Mouse (Mus musculus) MEL (cell line): ENCODE results near the gene Stat4. TPM values are rescaled to one million over a fixed set of nuclear protein-coding genes. Genes with fewer than 3 reads are reported as not detected.

Experiments used
- DNase-seq: peaks from one replicate; pipeline ENCODE4 v3.0.0; 2011; ENCODE audit warnings: low read depth, low spot score
- H3K27ac ChIP-seq: 2 replicates; pipeline ENCODE4 v1.5.1; 2012; ENCODE audit warnings: low read depth, mild to moderate bottlenecking, control low read depth, low read length, moderate library complexity; ENCODE audit not compliant: control insufficient read depth
- H3K27me3 ChIP-seq, 2 experiments: fragments of 150-350 bp in 1 of 2; sonication (generic) in 1 of 2; 2 replicates each; pipeline ENCODE4 v1.6.1; 2012; ENCODE audit warnings: low read length in 2 of 2, mild to moderate bottlenecking in 2 of 2, improper control_type of control experiment in 1 of 2, moderate library complexity in 1 of 2; ENCODE audit not compliant: insufficient read depth in 2 of 2, control insufficient read depth in 1 of 2
- H3K36me3 ChIP-seq, 2 experiments: 2 replicates each; pipeline ENCODE4 v1.6.1; 2012 to 2014; ENCODE audit warnings: low read length in 2 of 2, improper control_type of control experiment in 1 of 2, inconsistent platforms in 1 of 2, mild to moderate bottlenecking in 1 of 2; ENCODE audit not compliant: insufficient read depth in 2 of 2, control insufficient read depth in 1 of 2
- H3K4me1 ChIP-seq, 2 experiments: fragments of 150-350 bp in 1 of 2; sonication (generic) in 1 of 2; 2 replicates each; pipeline ENCODE4 v1.6.1; 2012; ENCODE audit warnings: low read length in 2 of 2, improper control_type of control experiment in 1 of 2, mild to moderate bottlenecking in 1 of 2; ENCODE audit not compliant: insufficient read depth in 2 of 2, control insufficient read depth in 1 of 2
- H3K4me3 ChIP-seq, 2 experiments: fragments of 150-350 bp in 1 of 2; sonication (generic) in 1 of 2; 2 replicates each; pipeline ENCODE4 v1.5.1; 2012; ENCODE audit warnings: low read depth in 2 of 2, low read length in 2 of 2, mild to moderate bottlenecking in 2 of 2, moderate library complexity in 2 of 2, control low read depth in 1 of 2, improper control_type of control experiment in 1 of 2; ENCODE audit not compliant: control insufficient read depth in 1 of 2, insufficient read depth in 1 of 2
- H3K79me2 ChIP-seq: 2 replicates; pipeline ENCODE4 v1.6.1; 2012; ENCODE audit warnings: mild to moderate bottlenecking, low read length, moderate library complexity; ENCODE audit not compliant: control insufficient read depth, poor library complexity, insufficient read depth
- H3K9ac ChIP-seq: 2 replicates; pipeline ENCODE4 v1.6.1; 2012; ENCODE audit warnings: low read depth, mild to moderate bottlenecking, control low read depth, low read length, moderate library complexity; ENCODE audit not compliant: control insufficient read depth, poor library complexity, severe bottlenecking
- H3K9me3 ChIP-seq: fragments of 150-350 bp; sonication (generic); replicated peaks from 2 replicates; pipeline ENCODE4 v1.6.1; 2012; ENCODE audit warnings: mild to moderate bottlenecking, low read length, improper control_type of control experiment, moderate library complexity; ENCODE audit not compliant: insufficient read depth
- CTCF ChIP-seq, 3 experiments: IDR thresholded peaks in 2 of 3; conservative IDR thresholded peaks in 1 of 3; 2 replicates each; pipeline ENCODE4 v1.5.1; 2011 to 2012; ENCODE audit warnings: low read length in 3 of 3, low read depth in 2 of 3, mild to moderate bottlenecking in 2 of 3, improper control_type of control experiment in 1 of 3, inconsistent platforms in 1 of 3, mixed read lengths in 1 of 3, moderate library complexity in 1 of 3; ENCODE audit not compliant: control insufficient read depth in 1 of 3, insufficient read depth in 1 of 3, poor library complexity in 1 of 3, severe bottlenecking in 1 of 3
- ELF1 ChIP-seq: IDR thresholded peaks from 2 replicates; pipeline ENCODE4 v1.6.1; 2014; ENCODE audit warnings: low read depth, mild to moderate bottlenecking, inconsistent platforms, low read length, improper control_type of control experiment, moderate library complexity
- ETS1 ChIP-seq: IDR thresholded peaks from 2 replicates; pipeline ENCODE4 v1.6.1; 2012; ENCODE audit warnings: low read depth, mild to moderate bottlenecking, inconsistent platforms, low read length, improper control_type of control experiment, moderate library complexity
- GABPA ChIP-seq: IDR thresholded peaks from 2 replicates; pipeline ENCODE4 v1.6.1; 2012; ENCODE audit warnings: low read depth, mild to moderate bottlenecking, inconsistent platforms, low read length, improper control_type of control experiment, moderate library complexity
- HCFC1 ChIP-seq: IDR thresholded peaks from 2 replicates; pipeline ENCODE4 v1.6.1; 2012; ENCODE audit warnings: low read depth, mild to moderate bottlenecking, inconsistent platforms, low read length, improper control_type of control experiment, moderate library complexity
- JUND ChIP-seq: IDR thresholded peaks from 2 replicates; pipeline ENCODE4 v1.6.1; 2011; ENCODE audit warnings: low read depth, mild to moderate bottlenecking, improper control_type of control experiment, low read length
- KAT2A ChIP-seq: conservative IDR thresholded peaks from 2 replicates; pipeline ENCODE4 v1.6.1; 2012; ENCODE audit warnings: low read depth, low read length, improper control_type of control experiment, inconsistent platforms
- MAFK ChIP-seq: IDR thresholded peaks from 2 replicates; pipeline ENCODE4 v1.6.1; 2011; ENCODE audit warnings: low read depth, mild to moderate bottlenecking, low read length, improper control_type of control experiment, borderline replicate concordance
- MAX ChIP-seq: IDR thresholded peaks from 2 replicates; pipeline ENCODE4 v1.6.1; 2011; ENCODE audit warnings: low read length, improper control_type of control experiment
- MAZ ChIP-seq: IDR thresholded peaks from 2 replicates; pipeline ENCODE4 v1.6.1; 2012; ENCODE audit warnings: low read depth, mild to moderate bottlenecking, inconsistent platforms, low read length, improper control_type of control experiment
- MEF2A ChIP-seq: IDR thresholded peaks from 2 replicates; pipeline ENCODE4 v1.6.1; 2014; ENCODE audit warnings: low read depth, mild to moderate bottlenecking, inconsistent platforms, low read length, improper control_type of control experiment; ENCODE audit not compliant: poor library complexity, insufficient replicate concordance, severe bottlenecking; ENCODE audit errors: extremely low read depth
- MXI1 ChIP-seq: IDR thresholded peaks from 2 replicates; pipeline ENCODE4 v1.6.1; 2011; ENCODE audit warnings: mild to moderate bottlenecking, low read depth, low read length, improper control_type of control experiment
- MYB ChIP-seq: IDR thresholded peaks from 2 replicates; pipeline ENCODE4 v1.6.1; 2011; ENCODE audit warnings: mild to moderate bottlenecking, low read depth, low read length, improper control_type of control experiment
- MYC ChIP-seq: IDR thresholded peaks from 2 replicates; pipeline ENCODE4 v1.6.1; 2011; ENCODE audit warnings: low read depth, mild to moderate bottlenecking, low read length, improper control_type of control experiment, moderate library complexity
- NELFE ChIP-seq: IDR thresholded peaks from 2 replicates; pipeline ENCODE4 v1.6.1; 2011; ENCODE audit warnings: low read depth, low read length, improper control_type of control experiment
- NRF1 ChIP-seq: IDR thresholded peaks from 2 replicates; pipeline ENCODE4 v1.6.1; 2014; ENCODE audit warnings: low read depth, mild to moderate bottlenecking, inconsistent platforms, low read length, improper control_type of control experiment, moderate library complexity; ENCODE audit not compliant: poor library complexity, insufficient read depth, severe bottlenecking
- POLR2AphosphoS2 ChIP-seq: IDR thresholded peaks from 2 replicates; pipeline ENCODE4 v1.6.1; 2011; ENCODE audit warnings: low read length, improper control_type of control experiment
- POLR2AphosphoS5 ChIP-seq: IDR thresholded peaks from 2 replicates; pipeline ENCODE4 v1.6.1; 2012; ENCODE audit warnings: low read depth, borderline replicate concordance, mild to moderate bottlenecking, inconsistent platforms, low read length, moderate library complexity, mixed read lengths
- RCOR1 ChIP-seq: IDR thresholded peaks from 2 replicates; pipeline ENCODE4 v1.6.1; 2012; ENCODE audit warnings: low read depth, mild to moderate bottlenecking, inconsistent platforms, low read length, improper control_type of control experiment
- TAL1 ChIP-seq: IDR thresholded peaks from 2 replicates; pipeline ENCODE4 v1.6.1; 2012; ENCODE audit warnings: mild to moderate bottlenecking, inconsistent platforms, low read length, moderate library complexity, mixed read lengths
- TCF12 ChIP-seq: IDR thresholded peaks from 2 replicates; pipeline ENCODE4 v1.6.1; 2014; ENCODE audit warnings: low read depth, mild to moderate bottlenecking, inconsistent platforms, low read length, improper control_type of control experiment, moderate library complexity
- UBTF ChIP-seq: IDR thresholded peaks from 2 replicates; pipeline ENCODE4 v1.6.1; 2012; ENCODE audit warnings: low read depth, mild to moderate bottlenecking, inconsistent platforms, low read length, improper control_type of control experiment, moderate library complexity, borderline replicate concordance; ENCODE audit not compliant: insufficient read depth
- USF1 ChIP-seq: IDR thresholded peaks from 2 replicates; pipeline ENCODE4 v1.6.1; 2014; ENCODE audit warnings: low read depth, mild to moderate bottlenecking, inconsistent platforms, low read length, improper control_type of control experiment, moderate library complexity
- ZC3H11A ChIP-seq: IDR thresholded peaks from 2 replicates; pipeline ENCODE4 v1.6.1; 2012; ENCODE audit warnings: low read depth, mild to moderate bottlenecking, inconsistent platforms, low read length, improper control_type of control experiment
- ZNF384 ChIP-seq: IDR thresholded peaks from 2 replicates; pipeline ENCODE4 v1.6.1; 2012; ENCODE audit warnings: low read depth, mild to moderate bottlenecking, inconsistent platforms, low read length, improper control_type of control experiment
- polyA plus RNA-seq, 2 experiments: library from polyadenylated mRNA; stranded (reverse) in 1 of 2; unstranded in 1 of 2; fragments of >175 nt in 1 of 2; fragments of >200 nt in 1 of 2; gene quantifications; 2 replicates each; pipeline versions ENCODE4 v1.2.1 to v1.2.4; 2012; ENCODE audit warnings: low replicate concordance in 2 of 2, low read depth in 1 of 2; ENCODE audit not compliant: insufficient read length in 2 of 2, insufficient read depth in 1 of 2, missing spikeins in 1 of 2
- total RNA-seq: library from RNA; depleted of rRNA; stranded (reverse); fragments of 300-350 nt; gene quantifications from 2 replicates; pipeline ENCODE4 v1.2.3, GENCODE M21; 2012

The Stat4 gene
- total and polyA plus RNA-seq, 3 experiments = not detected

GRCm38 (mm10) chr1:52052910-52053309 is 66.0 kb downstream of the Stat4 start:
- no peak for TF ChIP-seq MAFK
- H3K4me1 ChIP-seq = no peaks in the 10 kb centered on the region
- peaks cover 0 to 2% of the 10 kb centered on the region in 2 experiments; a peak in 1 of 4 replicates for H3K27me3 ChIP-seq
- H3K9ac ChIP-seq = no peak overlapping the region
- H3K9me3 ChIP-seq = no peaks in the 10 kb centered on the region
- DNase-seq = no peak
- H3K4me3 ChIP-seq = no peak overlapping the region
- H3K79me2 ChIP-seq = no peaks in the 10 kb centered on the region
- no peaks in the 10 kb centered on the region for H3K36me3 ChIP-seq
- no peak overlapping the region for H3K27ac ChIP-seq

GRCm38 (mm10) chr1:52055947-52056346 is 69.0 kb downstream of the Stat4 start:
- no peak overlapping the region for H3K9ac ChIP-seq
- no peak overlapping the region for H3K4me3 ChIP-seq
- DNase-seq = no peak
- no peak overlapping the region for H3K27ac ChIP-seq
- H3K27me3 ChIP-seq = peaks cover 0 to 3% of the 10 kb centered on the region in 2 experiments; a peak in 1 of 4 replicates
- no peak for TF ChIP-seq TAL1
- no peak for TF ChIP-seq MAX
- TF ChIP-seq USF1 = no peak
- TF ChIP-seq POLR2AphosphoS5 = no peak
- TF ChIP-seq ELF1 = no peak
- TF ChIP-seq MXI1 = no peak
- no peak for TF ChIP-seq POLR2AphosphoS2
- no peak for TF ChIP-seq RCOR1
- TF ChIP-seq NELFE = no peak
- TF ChIP-seq, all 39 proteins: peak for 0
- Histone ChIP-seq H3K4me1 (no peaks in the 10 kb centered on the region), H3K9me3 (no peaks in the 10 kb centered on the region), H3K79me2 (no peaks in the 10 kb centered on the region), H3K36me3 (no peaks in the 10 kb centered on the region)

GRCm38 (mm10) chr1:52057153-52057552 is 70.2 kb downstream of the Stat4 start:
- no peaks in the 10 kb centered on the region for H3K36me3 ChIP-seq
- no peak for TF ChIP-seq ZNF384
- TF ChIP-seq MEF2A = no peak
- TF ChIP-seq GABPA = no peak
- no peak for TF ChIP-seq MYB
- TF ChIP-seq TCF12 = no peak
- TF ChIP-seq ZC3H11A = no peak
- TF ChIP-seq MAZ = no peak
- TF ChIP-seq MAX = no peak
- TF ChIP-seq UBTF = no peak
- no peak for TF ChIP-seq ETS1
- TF ChIP-seq TAL1 = no peak
- no peak for TF ChIP-seq MXI1
- no peak for TF ChIP-seq RCOR1
- no peak for TF ChIP-seq HCFC1
- no peak for TF ChIP-seq MYC
- no peak for TF ChIP-seq JUND
- TF ChIP-seq CTCF (IDR thresholded peaks at IDR 0.05 in 2 of 3, conservative IDR thresholded peaks at IDR 0.05 in 1 of 3; ENCODE audit: control insufficient read depth in 1 of 3, insufficient read depth in 1 of 3, low read depth in 2 of 3, low read length in 3 of 3, poor library complexity in 1 of 3, severe bottlenecking in 1 of 3) = no peak
- no peak for TF ChIP-seq ELF1
- no peak for TF ChIP-seq NRF1
- no peak for TF ChIP-seq KAT2A
- no peak overlapping the region for H3K27ac ChIP-seq
- no peaks in the 10 kb centered on the region for H3K9me3 ChIP-seq
- no peak for DNase-seq
- no peaks in the 10 kb centered on the region for H3K4me1 ChIP-seq
- peaks cover 0 to 3% of the 10 kb centered on the region in 2 experiments; a peak in 1 of 4 replicates for H3K27me3 ChIP-seq
- no peak overlapping the region for H3K4me3 ChIP-seq
- H3K79me2 ChIP-seq = no peaks in the 10 kb centered on the region
- H3K9ac ChIP-seq = no peak overlapping the region
